Mouse (Mus musculus) heart, embryonic 15.5 days (tissue): ENCODE measurements around the gene Gp9. TPM values are rescaled to one million over a fixed set of nuclear protein-coding genes. Genes with fewer than 3 reads are reported as not detected.
"Not testable (repeated sequence)": the region's sequence is repeated elsewhere in the genome, so short reads cannot be mapped to it uniquely, and the experiment has no call there.

ENCODE experiments used
- ATAC-seq: fragments of 200-750 bp; cut with Nextera tagmentation; replicated peaks from 2 replicates; pipeline ENCODE4 v1.8.0; 2017; ENCODE audit warnings: low read depth, moderate TSS enrichment; ENCODE audit not compliant: insufficient number of reproducible peaks, insufficient read depth, low FRiP score
- H3K27ac ChIP-seq: fragments of 300-500 bp; sonication (generic); 2 replicates; pipeline ENCODE4 v1.5.1; 2015; ENCODE audit warnings: mild to moderate bottlenecking, inconsistent platforms
- H3K27me3 ChIP-seq: fragments of 300-500 bp; sonication (generic); 2 replicates; pipeline ENCODE4 v1.6.1; 2015; ENCODE audit warnings: inconsistent platforms
- H3K36me3 ChIP-seq: fragments of 300-500 bp; sonication (generic); 2 replicates; pipeline ENCODE4 v1.6.1; 2015; ENCODE audit warnings: mild to moderate bottlenecking, inconsistent platforms
- H3K4me1 ChIP-seq: fragments of 300-500 bp; sonication (generic); replicated peaks from 2 replicates; pipeline ENCODE4 v1.6.1; 2015; ENCODE audit warnings: inconsistent platforms
- H3K4me2 ChIP-seq: fragments of 300-500 bp; sonication (generic); 2 replicates; pipeline ENCODE4 v1.6.1; 2015; ENCODE audit warnings: inconsistent platforms, mild to moderate bottlenecking, moderate library complexity
- H3K4me3 ChIP-seq: fragments of 300-500 bp; sonication (generic); 2 replicates; pipeline ENCODE4 v1.5.1; 2015; ENCODE audit warnings: mild to moderate bottlenecking, inconsistent platforms
- H3K9ac ChIP-seq: fragments of 300-500 bp; sonication (generic); 2 replicates; pipeline ENCODE4 v1.6.1; 2015; ENCODE audit warnings: mild to moderate bottlenecking, inconsistent platforms
- H3K9me3 ChIP-seq: fragments of 300-500 bp; sonication (generic); replicated peaks from 2 replicates; pipeline ENCODE4 v1.6.1; 2016; ENCODE audit warnings: inconsistent platforms
- WGBS: fragments of 180-500 bp; shearing (Covaris S2); methylation state at CpG from one replicate; pipeline ENCODE4 v1.1.7; 2015; ENCODE audit warnings: mixed read lengths; 5-methylcytosine and 5-hydroxymethylcytosine counted together
- polyA plus RNA-seq: library from polyadenylated mRNA; unstranded; fragments of >200 nt; fragmentation: Nextera tagmentation; extraction: Ambion mirVana; gene quantifications from 2 replicates; pipeline ENCODE4 v1.2.1, GENCODE M21; 2015

Gp9 gene
- polyA plus RNA-seq, 1 experiment from 2014 or later: 4.2 TPM

DNA sequence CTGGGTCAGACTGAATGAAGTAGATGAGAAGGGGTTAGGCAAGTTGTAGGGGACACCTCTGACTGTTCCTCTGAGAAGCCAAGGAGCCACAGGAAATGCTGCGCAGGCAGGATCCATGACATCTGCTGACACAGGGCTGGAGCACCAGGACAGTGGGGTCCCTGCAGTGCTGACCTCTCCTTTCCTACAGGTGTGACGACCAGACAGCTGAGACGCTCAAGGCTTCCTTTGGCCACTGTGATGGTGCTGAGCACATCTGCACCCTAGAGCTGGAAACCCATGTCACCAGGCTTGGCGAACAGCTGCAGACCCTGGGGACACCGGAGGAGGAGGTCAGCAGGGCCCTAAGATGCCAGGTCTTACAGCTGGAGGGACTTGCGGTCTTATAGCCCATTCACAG lies 26.3 kb upstream of the Gp9 start:
- Histone ChIP-seq H3K36me3 (no peaks in the 10 kb centered on the region), H3K27ac (no peak overlapping the region), H3K4me1 (no peaks in the 10 kb centered on the region), H3K9ac (no peak overlapping the region), H3K27me3 (no peaks in the 10 kb centered on the region), H3K9me3 (no peaks in the 10 kb centered on the region), H3K4me2 (no peak overlapping the region), H3K4me3 (no peak overlapping the region)
- ATAC-seq: no peak
- WGBS: 80% methylated on average over 6 of the region's 6 CpGs

DNA sequence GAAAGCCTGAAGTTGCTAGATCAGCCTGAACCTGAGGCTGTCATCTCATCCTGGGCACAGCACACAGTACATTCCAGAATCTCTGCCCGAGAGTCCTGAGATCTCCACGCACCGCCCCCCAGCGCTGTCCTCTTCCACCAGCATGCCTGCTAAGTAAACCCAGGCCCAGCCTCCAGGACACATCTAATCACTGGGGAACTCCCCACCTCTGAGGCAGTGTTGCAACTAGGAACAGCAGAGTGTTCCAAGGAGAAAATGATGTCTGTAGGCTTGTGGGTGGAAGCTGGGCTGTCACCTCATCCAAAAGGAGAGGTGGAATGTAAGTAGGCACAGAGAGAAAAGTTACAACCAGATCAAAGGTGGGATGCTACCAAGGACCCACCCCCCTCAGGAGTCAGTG lies 22.7 kb upstream of the Gp9 start:
- no peaks in the 10 kb centered on the region for H3K9me3 ChIP-seq
- no peak for ATAC-seq
- H3K27ac ChIP-seq: no peak overlapping the region
- no peak overlapping the region for H3K9ac ChIP-seq
- no peaks in the 10 kb centered on the region for H3K36me3 ChIP-seq
- H3K27me3 ChIP-seq: no peaks in the 10 kb centered on the region
- no peak overlapping the region for H3K4me3 ChIP-seq
- no peak overlapping the region for H3K4me2 ChIP-seq
- no peaks in the 10 kb centered on the region for H3K4me1 ChIP-seq
- 84% methylated on average over 4 of the region's 4 CpGs for whole genome bisulfite sequencing

- Histone ChIP-seq H3K27ac (no peak overlapping the region), H3K4me2 (no peak overlapping the region), H3K9ac (no peak overlapping the region), H3K27me3 (no peaks in the 10 kb centered on the region), H3K4me1 (no peaks in the 10 kb centered on the region), H3K9me3 (no peaks in the 10 kb centered on the region), H3K4me3 (no peak overlapping the region), H3K36me3 (no peaks in the 10 kb centered on the region)
- 83% methylated on average over 8 of the region's 8 CpGs for WGBS
- ATAC-seq: no peak
Measured at GRCm38 (mm10) chr6:87756896-87757295, 21.0 kb upstream of the Gp9 start.

DNA sequence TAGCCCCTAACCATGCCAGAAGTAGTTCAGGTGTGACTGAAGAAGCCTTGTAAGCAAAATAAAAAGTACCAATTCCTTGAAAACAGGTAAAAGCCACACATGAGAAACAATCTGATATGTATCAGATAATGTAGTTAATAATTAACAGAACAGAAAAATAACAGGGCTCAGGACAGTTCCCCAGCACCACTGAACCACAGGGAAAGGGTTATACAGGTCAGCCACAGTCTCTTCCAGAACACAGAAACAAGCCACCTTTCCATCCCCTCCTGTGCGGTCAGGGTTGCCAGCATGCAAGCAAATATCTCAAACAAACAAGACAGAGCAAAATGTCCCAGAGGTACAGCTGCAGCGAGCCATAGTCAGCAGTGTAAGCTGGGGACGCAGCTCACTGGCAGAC lies 18.5 kb upstream of the Gp9 start:
- H3K4me1 ChIP-seq: no peaks in the 10 kb centered on the region
- H3K9me3 ChIP-seq: no peaks in the 10 kb centered on the region
- H3K4me3 ChIP-seq: no peak overlapping the region
- ATAC-seq: no peak
- no peak overlapping the region for H3K4me2 ChIP-seq
- no peaks in the 10 kb centered on the region for H3K36me3 ChIP-seq
- WGBS: 66% methylated on average over 3 of the region's 3 CpGs
- no peak overlapping the region for H3K27ac ChIP-seq
- H3K27me3 ChIP-seq: no peaks in the 10 kb centered on the region
- H3K9ac ChIP-seq: no peak overlapping the region

- no peak overlapping the region for H3K4me2 ChIP-seq
- no peaks in the 10 kb centered on the region for H3K36me3 ChIP-seq
- ATAC-seq: no peak
- H3K9ac ChIP-seq: no peak overlapping the region
- WGBS: 64% methylated on average over 3 of the region's 3 CpGs
- no peaks in the 10 kb centered on the region for H3K27me3 ChIP-seq
- no peak overlapping the region for H3K4me3 ChIP-seq
- no peaks in the 10 kb centered on the region for H3K9me3 ChIP-seq
- no peaks in the 10 kb centered on the region for H3K4me1 ChIP-seq
- no peak overlapping the region for H3K27ac ChIP-seq
Measured at GRCm38 (mm10) chr6:87759850-87760249, 18.0 kb upstream of the Gp9 start.

- ATAC-seq: no peak
- no peak overlapping the region for H3K9ac ChIP-seq
- no peak overlapping the region for H3K4me2 ChIP-seq
- H3K36me3 ChIP-seq: no peaks in the 10 kb centered on the region
- no peak overlapping the region for H3K4me3 ChIP-seq
- no peak overlapping the region for H3K27ac ChIP-seq
- no peaks in the 10 kb centered on the region for H3K4me1 ChIP-seq
- no peaks in the 10 kb centered on the region for H3K9me3 ChIP-seq
- no peaks in the 10 kb centered on the region for H3K27me3 ChIP-seq
- 79% methylated on average over 5 of the region's 5 CpGs for WGBS
Measured at GRCm38 (mm10) chr6:87762161-87762560, 15.7 kb upstream of the Gp9 start.

DNA sequence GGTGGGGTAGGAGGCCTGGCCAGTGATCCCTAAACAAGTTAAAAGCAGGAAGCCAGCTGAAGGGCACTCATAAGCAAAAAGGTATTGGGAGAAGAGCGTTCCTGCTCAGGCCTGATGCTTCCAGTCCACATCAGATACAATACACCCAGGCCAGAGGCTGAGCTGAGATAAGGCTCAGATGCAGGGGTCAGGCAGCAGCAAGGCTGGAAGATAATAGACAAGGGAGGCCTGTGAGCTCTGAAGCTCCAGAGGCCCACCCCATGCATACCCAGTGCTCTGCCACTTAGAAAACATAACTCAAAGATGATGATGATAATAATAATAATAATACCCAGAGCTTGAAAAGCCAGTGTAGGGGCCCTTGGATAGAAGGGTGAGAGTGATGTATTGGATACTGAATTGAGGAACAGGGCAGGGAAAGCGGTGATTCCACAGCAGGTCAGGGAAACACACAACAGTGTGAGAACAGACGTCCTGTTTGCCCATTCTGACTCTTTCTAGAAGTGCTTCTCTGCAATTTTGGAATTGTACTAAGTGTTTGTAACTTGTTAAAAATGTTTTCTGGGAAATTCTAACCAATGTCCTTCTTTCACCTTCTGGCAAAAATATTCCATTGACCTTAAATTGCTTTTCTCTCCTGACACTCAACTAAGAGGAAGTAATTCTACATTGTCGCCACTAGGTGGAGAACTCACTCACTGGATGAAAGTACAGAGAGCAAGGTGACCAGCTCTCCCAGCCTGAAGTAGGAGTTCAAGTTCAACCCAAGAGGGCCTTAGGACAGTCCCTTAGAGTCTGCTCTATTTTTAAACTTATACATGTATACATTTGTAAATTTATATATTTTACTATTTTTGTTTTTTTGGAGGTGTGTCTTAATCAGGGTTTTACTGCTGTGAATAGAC lies 14.2 kb upstream of the Gp9 start:
- 59% methylated on average over 4 of the region's 4 CpGs for WGBS
- Histone ChIP-seq H3K4me1 (no peaks in the 10 kb centered on the region), H3K9me3 (no peaks in the 10 kb centered on the region), H3K9ac (no peak overlapping the region), H3K27me3 (no peaks in the 10 kb centered on the region), H3K36me3 (no peaks in the 10 kb centered on the region), H3K4me2 (no peak overlapping the region), H3K27ac (no peak overlapping the region), H3K4me3 (no peak overlapping the region)
- ATAC-seq: no peak

- 94% methylated on average over 2 of the region's 2 CpGs for WGBS
Measured at GRCm38 (mm10) chr6:87764296-87764695, 13.6 kb upstream of the Gp9 start.

DNA sequence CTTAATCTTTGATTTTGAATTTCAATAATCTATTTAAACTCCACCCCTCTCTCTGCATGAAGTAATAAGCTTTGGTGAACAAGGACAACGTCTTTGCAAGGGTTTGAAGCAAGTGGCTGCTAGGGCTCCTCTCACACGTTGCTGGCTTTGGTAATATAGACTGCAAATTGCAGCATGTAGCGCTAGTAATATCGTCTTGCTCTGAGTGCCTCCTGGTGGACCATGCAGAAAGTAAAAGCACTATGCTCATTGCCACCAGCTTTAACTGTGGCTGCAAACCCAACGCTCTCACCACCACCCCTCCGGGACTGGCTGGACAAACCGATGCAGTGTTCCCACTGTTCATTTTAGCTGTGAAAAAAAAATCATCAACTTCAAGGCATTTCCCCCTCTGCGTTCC lies 7.2 kb upstream of the Gp9 start:
- ATAC-seq: no peak

More at GRCm38 (mm10) chr6:87764296-87764695, 13.6 kb upstream of the Gp9 start:
- H3K27me3 ChIP-seq, H3K4me2 ChIP-seq, H3K36me3 ChIP-seq, H3K9ac ChIP-seq, H3K27ac ChIP-seq, ATAC-seq, H3K9me3 ChIP-seq, H3K4me1 ChIP-seq, H3K4me3 ChIP-seq: not testable (repeated sequence)

DNA sequence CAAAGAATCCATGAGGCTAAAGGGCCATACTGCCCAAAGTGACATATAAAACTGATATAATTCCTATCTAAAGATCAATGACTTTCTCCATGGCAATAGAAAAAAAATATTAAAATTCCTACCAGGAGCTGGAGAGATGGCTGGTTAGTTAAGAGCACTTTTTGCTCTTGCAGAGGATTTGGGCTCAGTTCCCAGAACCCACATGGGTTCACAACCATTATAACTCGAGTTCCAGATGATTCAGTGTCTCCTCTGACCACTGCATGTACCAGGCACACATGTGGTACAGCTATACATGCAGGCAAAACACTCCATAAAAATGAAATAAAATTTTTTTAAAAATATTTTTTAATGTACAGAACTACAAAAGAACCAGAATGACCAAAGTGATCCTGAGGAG lies 3.4 kb upstream of the Gp9 start:
- Histone ChIP-seq H3K4me3 (no peak overlapping the region), H3K27me3 (no peaks in the 10 kb centered on the region), H3K4me2 (no peak overlapping the region), H3K27ac (no peak overlapping the region), H3K9ac (no peak overlapping the region), H3K9me3 (no peaks in the 10 kb centered on the region), H3K4me1 (peaks cover 15% of the 10 kb centered on the region), H3K36me3 (no peaks in the 10 kb centered on the region)
- WGBS: 42% methylated on average over 1 of the region's 1 CpGs
- ATAC-seq: no peak

More for the DNA sequence above, 7.2 kb upstream of the Gp9 start:
- Histone ChIP-seq H3K4me2 (no peak overlapping the region), H3K9me3 (no peaks in the 10 kb centered on the region), H3K9ac (no peak overlapping the region), H3K27me3 (no peaks in the 10 kb centered on the region), H3K4me1 (no peaks in the 10 kb centered on the region), H3K36me3 (no peaks in the 10 kb centered on the region), H3K27ac (no peak overlapping the region), H3K4me3 (no peak overlapping the region)
- WGBS: 53% methylated on average over 8 of the region's 8 CpGs

GRCm38 (mm10) chr6:87774909-87775308 lies 3.0 kb upstream of the Gp9 start:
- no peaks in the 10 kb centered on the region for H3K9me3 ChIP-seq
- ATAC-seq: no peak
- no peaks in the 10 kb centered on the region for H3K36me3 ChIP-seq
- no peak overlapping the region for H3K9ac ChIP-seq
- no peak overlapping the region for H3K4me2 ChIP-seq
- peaks cover 15% of the 10 kb centered on the region for H3K4me1 ChIP-seq
- no peak overlapping the region for H3K4me3 ChIP-seq
- WGBS: 76% methylated on average over 9 of the region's 9 CpGs
- H3K27me3 ChIP-seq: no peaks in the 10 kb centered on the region
- no peak overlapping the region for H3K27ac ChIP-seq

DNA sequence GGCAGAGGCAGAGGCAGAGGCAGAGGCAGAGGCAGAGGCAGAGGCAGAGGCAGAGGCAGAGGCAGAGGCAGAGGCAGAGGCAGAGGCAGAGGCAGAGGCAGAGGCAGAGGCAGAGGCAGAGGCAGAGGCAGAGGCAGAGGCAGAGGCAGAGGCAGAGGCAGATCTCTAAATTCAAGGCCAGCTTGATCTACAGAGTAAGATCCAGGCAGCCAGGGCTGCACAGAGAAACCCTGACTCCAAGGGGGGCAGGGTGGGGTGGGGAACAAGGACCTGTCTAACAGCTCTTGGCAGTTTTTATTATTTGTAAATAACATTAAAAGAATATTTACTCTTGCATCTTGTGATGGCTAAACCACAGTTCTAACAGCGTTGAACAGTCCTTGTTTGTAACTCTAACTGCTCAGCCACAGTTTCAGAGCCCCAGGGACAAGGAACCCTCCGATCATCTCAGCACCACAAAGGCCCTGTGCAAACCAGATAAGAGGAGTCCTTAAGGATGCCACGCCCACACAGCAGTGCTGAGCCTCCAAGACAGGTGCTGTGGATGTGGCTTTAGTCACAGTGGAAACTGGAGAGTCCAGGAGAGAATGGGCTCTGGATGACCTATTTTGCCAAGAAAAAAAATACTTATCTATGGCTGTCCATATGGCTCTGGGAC lies 2.2 kb upstream of the Gp9 start:
- Histone ChIP-seq H3K36me3 (no peaks in the 10 kb centered on the region), H3K4me3 (no peak overlapping the region), H3K9ac (no peak overlapping the region), H3K4me2 (no peak overlapping the region), H3K4me1 (peaks cover 15% of the 10 kb centered on the region), H3K27me3 (no peaks in the 10 kb centered on the region), H3K27ac (no peak overlapping the region), H3K9me3 (no peaks in the 10 kb centered on the region)
- ATAC-seq: no peak
- WGBS: 59% methylated on average over 3 of the region's 3 CpGs
